Mouse (Mus musculus): ENCODE results near the gene Slc25a33. TPM values are rescaled to one million over a fixed set of nuclear protein-coding genes. Genes with fewer than 3 reads are reported as not detected.
A peak's percentile ranks its signal among the peaks of the same experiment; 100 is the strongest.

The Slc25a33 gene
- polyA plus RNA-seq, 1 experiment from 2014 or later: 8.4 TPM

GRCm38 (mm10) chr4:149722104-149723020 is 51.7 kb downstream of the Slc25a33 start:
- no peak for ATAC-seq
- no peak for TF ChIP-seq CTCF (IDR thresholded peaks at IDR 0.05; ENCODE audit: low read depth)
- H3K9ac ChIP-seq (ENCODE audit: low read depth, low read length): no peak overlapping the region
- no peaks in the 10 kb centered on the region for H3K9me3 ChIP-seq (ENCODE audit: control insufficient read depth)
- no peaks in the 10 kb centered on the region for H3K27me3 ChIP-seq (replicated peaks; ENCODE audit: control insufficient read depth, insufficient read depth, low read length)
- WGBS: 87% methylated on average over 24 of the region's 24 CpGs
- peaks cover 71% of the 10 kb centered on the region for H3K36me3 ChIP-seq (ENCODE audit: control insufficient read depth, insufficient read depth)
- no peak overlapping the region for H3K4me3 ChIP-seq (ENCODE audit: low read depth, low read length)
- no peak overlapping the region for H3K27ac ChIP-seq (ENCODE audit: low read depth, low read length)
- H3K4me1 ChIP-seq (replicated peaks; ENCODE audit: control insufficient read depth, insufficient read depth, low read length): no peaks in the 10 kb centered on the region
- H3K4me2 ChIP-seq (replicated peaks; ENCODE audit: low read depth): no peak overlapping the region

- no peaks in the 10 kb centered on the region for H3K27me3 ChIP-seq (replicated peaks; ENCODE audit: control insufficient read depth, insufficient read depth, low read length)
- no peak for ATAC-seq
- no peak overlapping the region for H3K4me2 ChIP-seq (replicated peaks; ENCODE audit: low read depth)
- peaks cover 71% of the 10 kb centered on the region for H3K36me3 ChIP-seq (ENCODE audit: control insufficient read depth, insufficient read depth)
- no peak overlapping the region for H3K4me3 ChIP-seq (ENCODE audit: low read depth, low read length)
- no peaks in the 10 kb centered on the region for H3K9me3 ChIP-seq (ENCODE audit: control insufficient read depth)
- no peak overlapping the region for H3K27ac ChIP-seq (ENCODE audit: low read depth, low read length)
- no peak overlapping the region for H3K9ac ChIP-seq (ENCODE audit: low read depth, low read length)
- TF ChIP-seq CTCF (IDR thresholded peaks at IDR 0.05; ENCODE audit: low read depth): no peak
- no peaks in the 10 kb centered on the region for H3K4me1 ChIP-seq (replicated peaks; ENCODE audit: control insufficient read depth, insufficient read depth, low read length)
- WGBS: 80% methylated on average over 8 of the region's 8 CpGs
Observed at GRCm38 (mm10) chr4:149721163-149721562, 52.9 kb downstream of the Slc25a33 start.

- H3K27me3 ChIP-seq (replicated peaks; ENCODE audit: control insufficient read depth, insufficient read depth, low read length): no peaks in the 10 kb centered on the region
- H3K9me3 ChIP-seq (ENCODE audit: control insufficient read depth): no peaks in the 10 kb centered on the region
- WGBS: 72% methylated on average over 6 of the region's 6 CpGs
- H3K4me1 ChIP-seq (replicated peaks; ENCODE audit: control insufficient read depth, insufficient read depth, low read length): no peaks in the 10 kb centered on the region
- H3K4me3 ChIP-seq (ENCODE audit: low read depth, low read length): no peak overlapping the region
- H3K9ac ChIP-seq (ENCODE audit: low read depth, low read length): no peak overlapping the region
- H3K4me2 ChIP-seq (replicated peaks; ENCODE audit: low read depth): no peak overlapping the region
- ATAC-seq: no peak
- H3K36me3 ChIP-seq (ENCODE audit: control insufficient read depth, insufficient read depth): peaks cover 73% of the 10 kb centered on the region
- H3K27ac ChIP-seq (ENCODE audit: low read depth, low read length): no peak overlapping the region
- TF ChIP-seq CTCF (IDR thresholded peaks at IDR 0.05; ENCODE audit: low read depth): peak; percentile 72
Observed at GRCm38 (mm10) chr4:149719686-149720085, 54.4 kb downstream of the Slc25a33 start.

- Histone ChIP-seq H3K36me3 (ENCODE audit: control insufficient read depth, insufficient read depth) (peaks cover 43% of the 10 kb centered on the region), H3K4me1 (replicated peaks; ENCODE audit: control insufficient read depth, insufficient read depth, low read length) (no peaks in the 10 kb centered on the region), H3K9me3 (ENCODE audit: control insufficient read depth) (no peaks in the 10 kb centered on the region), H3K4me2 (replicated peaks; ENCODE audit: low read depth) (no peak overlapping the region), H3K9ac (ENCODE audit: low read depth, low read length) (no peak overlapping the region), H3K27me3 (replicated peaks; ENCODE audit: control insufficient read depth, insufficient read depth, low read length) (no peaks in the 10 kb centered on the region), H3K4me3 (ENCODE audit: low read depth, low read length) (no peak overlapping the region), H3K27ac (ENCODE audit: low read depth, low read length) (no peak overlapping the region)
- no peak for ATAC-seq
- TF ChIP-seq CTCF (IDR thresholded peaks at IDR 0.05; ENCODE audit: low read depth): no peak
- WGBS: 79% methylated on average over 3 of the region's 3 CpGs
Observed at GRCm38 (mm10) chr4:149714542-149714941, 59.5 kb downstream of the Slc25a33 start.

- Histone ChIP-seq H3K27ac (ENCODE audit: low read depth, low read length) (peak overlapping the region; percentile 46; the same call in 1 of the 2 replicates), H3K4me3 (ENCODE audit: low read depth, low read length) (no peak overlapping the region), H3K4me1 (replicated peaks; ENCODE audit: control insufficient read depth, insufficient read depth, low read length) (no peaks in the 10 kb centered on the region), H3K4me2 (replicated peaks; ENCODE audit: low read depth) (no peak overlapping the region), H3K9me3 (ENCODE audit: control insufficient read depth) (no peaks in the 10 kb centered on the region), H3K36me3 (ENCODE audit: control insufficient read depth, insufficient read depth) (peaks cover 17% of the 10 kb centered on the region), H3K9ac (ENCODE audit: low read depth, low read length) (no peak overlapping the region), H3K27me3 (replicated peaks; ENCODE audit: control insufficient read depth, insufficient read depth, low read length) (no peaks in the 10 kb centered on the region)
- ATAC-seq: peak; percentile 42; the same call in 1 of the 2 replicates
- peak; percentile 84 for TF ChIP-seq CTCF (IDR thresholded peaks at IDR 0.05; ENCODE audit: low read depth)
- WGBS: 30% methylated on average over 7 of the region's 7 CpGs
Observed at GRCm38 (mm10) chr4:149711955-149712354, 62.1 kb downstream of the Slc25a33 start.

GRCm38 (mm10) chr4:149711485-149711884 is 62.6 kb downstream of the Slc25a33 start:
- WGBS: 66% methylated on average over 5 of the region's 5 CpGs
- H3K9ac ChIP-seq (ENCODE audit: low read depth, low read length): no peak overlapping the region
- H3K4me2 ChIP-seq (replicated peaks; ENCODE audit: low read depth): no peak overlapping the region
- H3K9me3 ChIP-seq (ENCODE audit: control insufficient read depth): no peaks in the 10 kb centered on the region
- no peaks in the 10 kb centered on the region for H3K27me3 ChIP-seq (replicated peaks; ENCODE audit: control insufficient read depth, insufficient read depth, low read length)
- peak overlapping the region; percentile 46; the same call in 1 of the 2 replicates for H3K27ac ChIP-seq (ENCODE audit: low read depth, low read length)
- TF ChIP-seq CTCF (IDR thresholded peaks at IDR 0.05; ENCODE audit: low read depth): no peak
- no peak overlapping the region for H3K4me3 ChIP-seq (ENCODE audit: low read depth, low read length)
- ATAC-seq: peak; percentile 74
- peaks cover 13% of the 10 kb centered on the region for H3K36me3 ChIP-seq (ENCODE audit: control insufficient read depth, insufficient read depth)
- H3K4me1 ChIP-seq (replicated peaks; ENCODE audit: control insufficient read depth, insufficient read depth, low read length): no peaks in the 10 kb centered on the region
